ENCODE assay signal across 14 mouse cellular contexts in the genomic region with DNA sequence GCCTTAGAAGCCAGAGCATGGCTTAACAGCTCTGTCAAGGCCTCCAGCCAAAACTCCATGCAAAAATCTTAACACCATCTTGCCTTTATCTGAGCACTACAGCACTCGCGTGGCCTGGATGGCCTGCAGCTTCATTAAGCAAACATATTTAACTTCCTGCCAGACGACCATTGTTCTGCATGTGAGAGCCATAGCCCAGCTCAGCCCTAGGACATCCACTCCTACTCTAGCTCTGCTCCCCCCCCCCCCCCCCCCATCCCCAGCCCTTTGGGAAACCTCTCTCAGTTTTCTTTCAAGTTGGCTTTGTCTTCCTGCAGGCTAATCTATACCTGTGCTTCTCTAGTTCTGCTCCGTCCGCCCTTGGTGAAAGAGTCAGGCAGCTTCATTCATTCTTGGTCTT.
DNase-seq lines count a peak whose midpoint lies in the region; ATAC-seq and TF ChIP-seq lines count a peak whose summit lies in the region.
"Had no signal": no experiment of that assay in that cellular context is flagged by ENCODE, and none has a peak within 500 bp of the region (broad histone marks: within the 10 kb centered on the region; RNA-seq: fewer than 3 reads in every experiment).

No protein-coding gene starts in this region.

- intact Hi-C loops in heart, adult 2 months (cut with DNase I), result no loop called here

- TF ChIP-seq POLR2A in heart, adult 2 months (IDR thresholded peaks at IDR 0.05; ENCODE audit: insufficient read depth, low read depth, low read length), result no peak

- no peaks in the 10 kb centered on the region for H3K36me3 ChIP-seq in forebrain, embryonic 13.5 days (ENCODE audit: poor library complexity, severe bottlenecking)
- no peaks in the 10 kb centered on the region for H3K36me3 ChIP-seq in forebrain, embryonic 16.5 days (ENCODE audit: control insufficient read depth, insufficient read depth)
- H3K36me3 ChIP-seq in hindbrain, embryonic 11.5 days (ENCODE audit: control insufficient read depth, insufficient read depth, low read length), result no peaks in the 10 kb centered on the region
- no peaks in the 10 kb centered on the region for H3K36me3 ChIP-seq in midbrain, embryonic 11.5 days (ENCODE audit: control insufficient read depth, insufficient read depth, low read length)
- peaks cover 7% of the 10 kb centered on the region for H3K36me3 ChIP-seq in heart, adult 2 months (ENCODE audit: control insufficient read depth, insufficient read depth, low read length)
- H3K36me3 ChIP-seq: limb, embryonic 13.5 days; neural tube, embryonic 12.5 days had no signal

- no peaks in the 10 kb centered on the region for H3K79me2 ChIP-seq in heart, adult 2 months (replicated peaks; ENCODE audit: control insufficient read depth, insufficient read depth, low read length)

- DNase-seq in MN1 (ENCODE audit: low spot score), result peak; percentile 38
- DNase-seq in hindbrain, embryonic 11.5 days (ENCODE audit: low spot score), result peak; percentile 27
- no peak for DNase-seq in midbrain, embryonic 11.5 days (ENCODE audit: low spot score, missing footprints)
- no peak for DNase-seq in heart, adult 2 months
- DNase-seq in kidney, adult 9 months, result no peak
- DNase-seq: adrenal gland, postnatal 10 days; cerebellum, postnatal 14 days; heart, postnatal 14 days; kidney, adult 2 months had no signal

- 0 out of 2 replicates have a peak, but pooled peaks have one; percentile 13 for ATAC-seq in forebrain, embryonic 13.5 days
- ATAC-seq in forebrain, embryonic 16.5 days, result no peak
- ATAC-seq in hindbrain, embryonic 11.5 days (ENCODE audit: low FRiP score), result peak; percentile 56
- ATAC-seq in midbrain, embryonic 11.5 days (ENCODE audit: low FRiP score), result peak; percentile 70
- no peak for ATAC-seq in megakaryocyte-erythroid progenitor cell, adult 5-6 weeks (replicated peaks; ENCODE audit: low FRiP score, low TSS enrichment, poor library complexity, severe bottlenecking)

- no peak for TF ChIP-seq CTCF in heart, adult 2 months (IDR thresholded peaks at IDR 0.05)

- H3K9me3 ChIP-seq in forebrain, embryonic 13.5 days (replicated peaks), result no peaks in the 10 kb centered on the region
- no peaks in the 10 kb centered on the region for H3K9me3 ChIP-seq in forebrain, embryonic 16.5 days (ENCODE audit: control insufficient read depth, low read length)
- H3K9me3 ChIP-seq in hindbrain, embryonic 11.5 days (ENCODE audit: control insufficient read depth, low read length), result no peaks in the 10 kb centered on the region
- no peaks in the 10 kb centered on the region for H3K9me3 ChIP-seq in midbrain, embryonic 11.5 days (ENCODE audit: control insufficient read depth, low read length)
- H3K9me3 ChIP-seq: limb, embryonic 13.5 days; neural tube, embryonic 12.5 days had no signal

- no peak overlapping the region for H3K4me3 ChIP-seq in forebrain, embryonic 13.5 days
- no peak overlapping the region for H3K4me3 ChIP-seq in forebrain, embryonic 16.5 days (replicated peaks; ENCODE audit: low read length)
- H3K4me3 ChIP-seq in hindbrain, embryonic 11.5 days (ENCODE audit: low read depth, low read length), result no peak overlapping the region
- H3K4me3 ChIP-seq in midbrain, embryonic 11.5 days (ENCODE audit: low read depth, low read length), result no peak overlapping the region
- no peak overlapping the region for H3K4me3 ChIP-seq in heart, adult 2 months
- H3K4me3 ChIP-seq: limb, embryonic 13.5 days; neural tube, embryonic 12.5 days had no signal

- H3K27me3 ChIP-seq in forebrain, embryonic 13.5 days, result no peaks in the 10 kb centered on the region
- H3K27me3 ChIP-seq in forebrain, embryonic 16.5 days (replicated peaks; ENCODE audit: control insufficient read depth, insufficient read depth, low read length), result no peaks in the 10 kb centered on the region
- H3K27me3 ChIP-seq in hindbrain, embryonic 11.5 days (ENCODE audit: control insufficient read depth, insufficient read depth, low read length), result no peaks in the 10 kb centered on the region
- H3K27me3 ChIP-seq in midbrain, embryonic 11.5 days (ENCODE audit: control insufficient read depth, insufficient read depth, low read length), result no peaks in the 10 kb centered on the region
- H3K27me3 ChIP-seq in heart, adult 2 months (ENCODE audit: control insufficient read depth, insufficient read depth, low read length), result no peaks in the 10 kb centered on the region
- H3K27me3 ChIP-seq: limb, embryonic 13.5 days; neural tube, embryonic 12.5 days had no signal

- TF ChIP-seq EP300 in heart, adult 2 months (IDR thresholded peaks at IDR 0.05; ENCODE audit: insufficient read depth, low read depth, low read length), result no peak

- no peak overlapping the region for H3K9ac ChIP-seq in forebrain, embryonic 13.5 days
- H3K9ac ChIP-seq in forebrain, embryonic 16.5 days (replicated peaks; ENCODE audit: low read depth, low read length), result no peak overlapping the region
- H3K9ac ChIP-seq in hindbrain, embryonic 11.5 days (ENCODE audit: low read depth, low read length), result no peak overlapping the region
- H3K9ac ChIP-seq in midbrain, embryonic 11.5 days (ENCODE audit: low read length), result no peak overlapping the region
- H3K9ac ChIP-seq in heart, adult 2 months (ENCODE audit: low read depth, low read length), result no peak overlapping the region
- H3K9ac ChIP-seq: limb, embryonic 13.5 days; neural tube, embryonic 12.5 days had no signal

- 0 out of 2 replicates have a peak, but pooled peaks cover 5% of the 10 kb centered on the region for H3K4me1 ChIP-seq in forebrain, embryonic 13.5 days
- peaks cover 5% of the 10 kb centered on the region; the same call in 1 of the 2 replicates for H3K4me1 ChIP-seq in forebrain, embryonic 16.5 days (replicated peaks; ENCODE audit: control insufficient read depth, insufficient read depth, low read length)
- no peaks in the 10 kb centered on the region for H3K4me1 ChIP-seq in hindbrain, embryonic 11.5 days (replicated peaks; ENCODE audit: control insufficient read depth, insufficient read depth, low read length)
- peaks cover 15% of the 10 kb centered on the region for H3K4me1 ChIP-seq in midbrain, embryonic 11.5 days (ENCODE audit: control insufficient read depth, insufficient read depth, low read length)
- peaks cover 10% of the 10 kb centered on the region for H3K4me1 ChIP-seq in heart, adult 2 months (ENCODE audit: control insufficient read depth, insufficient read depth, low read length)

- no peak overlapping the region for H3K27ac ChIP-seq in forebrain, embryonic 13.5 days
- H3K27ac ChIP-seq in forebrain, embryonic 16.5 days (ENCODE audit: low read length), result no peak overlapping the region
- no peak overlapping the region for H3K27ac ChIP-seq in hindbrain, embryonic 11.5 days (ENCODE audit: low read depth, low read length)
- no peak overlapping the region for H3K27ac ChIP-seq in midbrain, embryonic 11.5 days (ENCODE audit: low read depth, low read length)
- no peak overlapping the region for H3K27ac ChIP-seq in heart, adult 2 months
- H3K27ac ChIP-seq: limb, embryonic 13.5 days; neural tube, embryonic 12.5 days had no signal

- H3K4me2 ChIP-seq in forebrain, embryonic 13.5 days, result no peak overlapping the region
- no peak overlapping the region for H3K4me2 ChIP-seq in forebrain, embryonic 16.5 days (ENCODE audit: low read length)
- no peak overlapping the region for H3K4me2 ChIP-seq in hindbrain, embryonic 11.5 days (replicated peaks; ENCODE audit: low read depth, low read length)
- no peak overlapping the region for H3K4me2 ChIP-seq in midbrain, embryonic 11.5 days
- H3K4me2 ChIP-seq: limb, embryonic 13.5 days; neural tube, embryonic 12.5 days had no signal

- WGBS in forebrain, embryonic 13.5 days, result 11% methylated on average over 5 of the region's 5 CpGs
- WGBS in forebrain, embryonic 16.5 days, result 19% methylated on average over 5 of the region's 5 CpGs
- 24% methylated on average over 5 of the region's 5 CpGs for WGBS in hindbrain, embryonic 11.5 days
- WGBS in midbrain, embryonic 11.5 days, result 19% methylated on average over 5 of the region's 5 CpGs
- 37% methylated on average over 5 of the region's 5 CpGs for WGBS in heart, adult 2 months

Comparison
In these comparisons a context has a peak if more than half of its experiments do, and no peak if none do; other contexts are left out.
1. ATAC-seq: peak in forebrain, embryonic 13.5 days (single experiment), hindbrain, embryonic 11.5 days (single experiment) and midbrain, embryonic 11.5 days (single experiment); none in forebrain, embryonic 16.5 days (single experiment) and megakaryocyte-erythroid progenitor cell, adult 5-6 weeks (single experiment).
2. DNase-seq: peak in MN1 (single experiment) and hindbrain, embryonic 11.5 days (single experiment); none in midbrain, embryonic 11.5 days (single experiment), heart, adult 2 months (0 of 2) and kidney, adult 9 months (single experiment).